Mouse (Mus musculus) MEL (cell line): ENCODE data around the gene Icos.

Experiments used
- CTCF ChIP-seq, 3 experiments: IDR thresholded peaks in 2 of 3; conservative IDR thresholded peaks in 1 of 3; 2 replicates each; pipeline ENCODE4 v1.5.1; 2011 to 2012; ENCODE audit warnings: low read length in 3 of 3, low read depth in 2 of 3, mild to moderate bottlenecking in 2 of 3, improper control_type of control experiment in 1 of 3, inconsistent platforms in 1 of 3, mixed read lengths in 1 of 3, moderate library complexity in 1 of 3; ENCODE audit not compliant: control insufficient read depth in 1 of 3, insufficient read depth in 1 of 3, poor library complexity in 1 of 3, severe bottlenecking in 1 of 3
- EP300 ChIP-seq, 2 experiments: IDR thresholded peaks; 2 replicates each; pipeline ENCODE4 v1.6.1; 2011; ENCODE audit warnings: improper control_type of control experiment in 2 of 2, low read length in 2 of 2, low read depth in 1 of 2, mild to moderate bottlenecking in 1 of 2
- MAX ChIP-seq: IDR thresholded peaks from 2 replicates; pipeline ENCODE4 v1.6.1; 2011; ENCODE audit warnings: low read length, improper control_type of control experiment
- POLR2A ChIP-seq, 2 experiments: IDR thresholded peaks; 2 replicates each; pipeline ENCODE4 v1.6.1; 2011 to 2012; ENCODE audit warnings: low read length in 2 of 2, mild to moderate bottlenecking in 2 of 2, control low read depth in 1 of 2, improper control_type of control experiment in 1 of 2, low read depth in 1 of 2, moderate library complexity in 1 of 2; ENCODE audit not compliant: control insufficient read depth in 1 of 2, insufficient read depth in 1 of 2, poor library complexity in 1 of 2
- POLR2AphosphoS5 ChIP-seq: IDR thresholded peaks from 2 replicates; pipeline ENCODE4 v1.6.1; 2012; ENCODE audit warnings: low read depth, borderline replicate concordance, mild to moderate bottlenecking, inconsistent platforms, low read length, moderate library complexity, mixed read lengths
- RAD21 ChIP-seq: IDR thresholded peaks from 2 replicates; pipeline ENCODE4 v1.6.1; 2011; ENCODE audit warnings: mild to moderate bottlenecking, low read depth, low read length, improper control_type of control experiment
- ZKSCAN1 ChIP-seq: IDR thresholded peaks from 2 replicates; pipeline ENCODE4 v1.6.1; 2012; ENCODE audit warnings: low read depth, mild to moderate bottlenecking, inconsistent platforms, low read length, improper control_type of control experiment, moderate library complexity
- ZNF384 ChIP-seq: IDR thresholded peaks from 2 replicates; pipeline ENCODE4 v1.6.1; 2012; ENCODE audit warnings: low read depth, mild to moderate bottlenecking, inconsistent platforms, low read length, improper control_type of control experiment

- TF ChIP-seq POLR2AphosphoS5, result no peak
- TF ChIP-seq MAX, result no peak
- no peak for TF ChIP-seq CTCF (IDR thresholded peaks at IDR 0.05 in 2 of 3, conservative IDR thresholded peaks at IDR 0.05 in 1 of 3; ENCODE audit: control insufficient read depth in 1 of 3, insufficient read depth in 1 of 3, low read depth in 2 of 3, low read length in 3 of 3, poor library complexity in 1 of 3, severe bottlenecking in 1 of 3)
- TF ChIP-seq POLR2A (IDR thresholded peaks at IDR 0.05; ENCODE audit: control insufficient read depth in 1 of 2, insufficient read depth in 1 of 2, low read depth in 1 of 2, low read length in 2 of 2, poor library complexity in 1 of 2), result no peak
- TF ChIP-seq RAD21, result no peak
- TF ChIP-seq EP300 (IDR thresholded peaks at IDR 0.05; ENCODE audit: low read depth in 1 of 2, low read length in 2 of 2), result no peak
- TF ChIP-seq ZKSCAN1, result no peak
- TF ChIP-seq ZNF384, result no peak
These were observed 41.7 kb upstream of the Icos start for GRCm38 (mm10) chr1:60935968-60936581.
